Mouse (Mus musculus): ENCODE results near the gene Unc119.
A peak's percentile ranks its signal among the peaks of the same experiment; 100 is the strongest.

Gene Unc119

DNA sequence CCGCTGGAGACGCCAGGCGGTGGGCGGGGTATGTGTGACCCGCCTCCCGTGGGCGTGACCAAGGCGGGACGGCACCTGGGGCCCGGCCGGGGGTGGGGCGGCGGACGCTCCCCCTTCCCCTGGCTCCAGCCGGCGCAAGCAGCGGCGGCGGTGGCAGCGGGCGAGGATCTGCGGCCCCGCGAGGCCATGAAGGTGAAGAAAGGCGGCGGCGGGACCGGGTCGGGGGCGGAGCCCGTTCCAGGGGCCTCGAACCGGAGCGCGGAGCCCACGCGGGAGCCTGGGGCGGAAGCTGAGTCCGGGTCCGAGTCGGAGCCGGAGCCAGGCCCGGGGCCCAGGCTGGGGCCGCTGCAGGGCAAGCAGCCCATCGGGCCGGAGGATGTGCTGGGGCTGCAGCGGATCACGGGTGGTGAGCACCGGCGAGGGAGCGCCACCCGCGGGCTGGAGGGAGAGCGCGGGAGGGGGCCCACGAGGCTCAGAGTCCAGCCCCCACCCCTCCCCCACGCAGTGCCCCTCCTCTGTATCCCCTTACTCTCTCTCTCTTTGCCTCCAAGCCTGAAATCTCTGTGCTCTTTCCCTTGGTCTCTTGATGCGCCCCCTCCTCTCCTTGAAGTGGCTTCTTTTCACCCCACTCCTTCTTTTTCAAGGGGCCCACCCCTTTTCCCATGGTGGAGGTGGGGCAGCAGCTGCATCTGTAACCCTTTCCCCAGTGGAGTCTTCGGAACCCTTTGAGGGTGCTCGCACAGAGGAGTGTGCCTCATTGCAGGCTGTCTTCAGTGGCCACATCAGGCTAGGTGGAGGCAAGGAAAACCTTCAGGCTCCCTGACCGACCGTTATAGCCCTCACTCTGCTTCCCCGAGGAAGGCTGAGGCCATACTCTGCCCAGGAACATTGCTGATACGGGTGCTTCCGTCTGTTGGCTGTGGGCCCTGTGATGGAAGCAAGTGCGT is at the start of gene Unc119:
Gene Unc119 (plus strand): TSS at position 102 of the 947 bp plus-strand sequence.
- DNase-seq (ENCODE audit: extremely low spot score, low read depth, low spot score), result no peak

DNA sequence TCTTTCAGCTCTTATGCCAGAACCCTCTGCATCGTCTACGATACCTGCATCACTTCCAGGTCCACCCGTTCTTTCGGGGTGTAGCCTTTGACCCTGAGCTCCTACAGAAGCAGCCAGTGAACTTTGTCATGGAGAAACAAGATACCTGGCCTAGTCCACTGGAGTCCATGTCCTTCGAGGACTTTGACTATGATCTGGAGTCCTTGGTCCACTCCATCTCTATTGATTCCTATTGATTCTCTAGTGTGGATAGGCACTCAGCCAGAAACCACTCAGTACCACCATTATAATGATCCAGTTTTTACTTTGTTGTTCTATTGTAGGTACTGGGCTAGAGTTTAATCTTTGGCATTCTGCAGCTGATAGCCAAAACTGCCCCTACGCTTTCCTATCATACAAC is 48.7 kb upstream of the Unc119 start:
- DNase-seq (ENCODE audit: extremely low spot score, low read depth, low spot score), result no peak

DNA sequence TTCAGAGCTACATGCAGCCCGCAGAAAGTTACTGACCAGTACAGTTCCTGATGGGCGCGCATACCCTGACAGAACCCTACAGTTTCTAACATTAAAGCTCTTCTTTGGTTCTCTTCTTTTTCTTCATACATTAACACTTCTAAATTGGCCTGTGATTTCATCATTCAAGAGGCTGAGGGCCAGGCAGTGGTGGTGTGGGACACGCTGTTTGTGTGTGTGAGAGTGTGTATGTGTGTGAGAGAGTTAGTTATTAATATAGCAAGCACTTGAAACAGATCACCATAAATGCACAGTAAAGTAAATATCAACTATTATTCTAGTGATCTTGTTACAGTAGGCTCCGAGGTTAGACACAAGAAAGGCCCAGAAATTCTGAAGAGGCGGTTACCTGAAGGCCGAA is 42.4 kb upstream of the Unc119 start:
- no peak for DNase-seq (ENCODE audit: extremely low spot score, low read depth, low spot score)

DNA sequence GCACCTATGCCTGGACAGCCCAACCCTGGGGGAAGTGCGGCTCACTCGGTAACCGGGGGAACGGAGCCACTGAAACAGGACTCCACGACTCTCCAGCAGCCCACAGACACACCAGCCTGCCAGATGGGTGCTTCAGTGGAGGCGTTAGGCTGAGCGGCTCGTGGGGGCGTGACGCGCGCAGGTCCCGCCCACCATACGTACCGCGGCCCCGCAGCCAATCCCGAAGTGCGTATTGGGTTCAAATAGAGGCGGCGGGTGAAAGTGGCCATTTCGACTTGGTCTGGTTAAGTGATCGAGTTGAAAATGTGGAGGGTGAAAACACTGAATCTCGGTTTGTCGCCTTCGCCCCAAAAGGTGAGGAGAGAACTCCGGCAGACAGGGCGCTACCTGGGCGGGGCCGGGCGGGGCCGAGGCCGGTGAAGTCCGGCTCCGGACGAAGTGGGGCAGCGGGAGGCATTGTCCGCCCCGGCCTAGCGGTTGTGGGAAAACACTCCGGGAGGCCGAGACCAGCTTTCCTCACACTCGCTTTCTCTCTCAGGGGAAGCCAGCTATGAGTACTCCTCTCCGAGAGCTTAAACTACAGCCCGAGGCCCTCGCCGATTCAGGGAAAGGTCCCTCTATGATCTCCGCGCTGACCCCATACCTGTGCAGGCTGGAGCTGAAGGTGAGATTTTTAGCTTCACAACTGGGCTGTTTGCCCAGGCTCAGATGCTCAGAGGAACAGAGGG is 41.8 kb upstream of the Unc119 start, which contains the start of gene Spag5:
Gene Spag5 (plus strand): TSS at position 173 of the 728 bp plus-strand sequence.
- DNase-seq (ENCODE audit: extremely low spot score, low read depth, low spot score), result peak; percentile 46

DNA sequence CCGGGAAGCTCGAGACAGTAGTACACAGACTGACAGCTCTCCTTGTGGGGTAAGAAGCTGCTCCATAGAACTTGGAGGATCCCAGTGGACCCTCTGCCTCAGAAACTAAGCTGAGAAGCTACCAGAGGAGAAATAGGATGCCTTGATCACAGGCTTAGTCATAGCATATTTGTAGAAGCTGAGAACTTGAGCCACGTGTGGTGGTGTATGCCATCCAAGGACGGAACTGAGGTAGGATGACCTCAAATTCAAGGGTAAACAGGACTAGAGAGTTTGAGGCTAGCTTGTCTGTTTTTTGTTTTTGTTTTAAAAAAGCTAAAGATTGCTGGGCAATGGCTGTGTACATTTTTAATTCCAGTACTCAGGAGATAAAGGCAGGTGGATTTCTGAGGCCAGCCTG is 38.0 kb upstream of the Unc119 start:
- DNase-seq (ENCODE audit: extremely low spot score, low read depth, low spot score), result no peak

DNA sequence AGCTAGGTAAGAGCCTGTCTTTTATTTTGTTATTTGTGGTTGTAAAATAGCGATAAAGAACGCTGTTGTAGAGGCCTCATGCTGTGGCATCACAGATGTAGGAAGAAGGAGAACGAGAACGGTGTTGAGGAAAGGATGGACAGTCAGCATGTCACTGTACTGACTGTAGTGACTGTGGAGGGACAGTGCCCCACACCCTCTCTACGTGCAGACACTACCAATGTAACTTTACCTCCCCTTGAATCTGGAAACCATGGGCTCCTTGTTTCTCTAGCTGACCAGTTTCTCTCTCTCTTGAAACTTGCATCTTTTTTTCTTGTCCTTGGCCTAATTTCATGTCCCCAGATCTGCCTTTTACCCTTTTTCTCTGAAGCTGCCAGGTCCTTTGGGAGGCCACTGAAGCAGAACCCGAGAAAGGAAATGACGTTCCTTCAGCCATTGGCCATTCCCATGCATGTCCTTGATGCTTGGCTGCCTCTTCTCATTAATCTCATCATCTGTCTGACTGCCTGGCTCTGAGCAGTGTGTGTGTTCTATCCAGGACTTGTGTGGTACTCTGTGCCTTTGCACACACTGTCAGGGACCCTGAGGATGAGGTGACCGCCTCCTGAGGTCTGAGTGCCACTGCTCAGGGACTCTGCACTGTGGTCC is 32.3 kb upstream of the Unc119 start:
- no peak for DNase-seq (ENCODE audit: extremely low spot score, low read depth, low spot score)

DNA sequence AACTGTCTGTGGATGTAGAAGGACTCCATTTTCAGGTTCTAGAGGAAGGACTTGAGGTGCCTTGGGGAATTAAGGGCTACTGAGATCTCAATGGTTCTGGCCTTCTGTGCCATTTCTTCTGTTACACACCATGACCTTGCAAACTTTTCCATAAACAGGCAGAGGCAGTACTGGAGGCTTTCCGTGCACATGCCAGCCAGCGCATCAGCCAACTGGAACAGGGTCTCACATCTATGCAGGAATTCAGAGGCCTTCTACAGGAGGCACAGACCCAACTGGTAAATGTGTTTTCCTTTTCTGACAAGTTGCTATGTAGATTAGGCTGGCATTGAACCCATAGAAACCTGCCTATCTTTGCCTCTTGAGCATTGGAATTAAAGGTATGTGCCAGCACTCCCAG is 29.6 kb upstream of the Unc119 start:
- DNase-seq (ENCODE audit: extremely low spot score, low read depth, low spot score), result no peak

DNA sequence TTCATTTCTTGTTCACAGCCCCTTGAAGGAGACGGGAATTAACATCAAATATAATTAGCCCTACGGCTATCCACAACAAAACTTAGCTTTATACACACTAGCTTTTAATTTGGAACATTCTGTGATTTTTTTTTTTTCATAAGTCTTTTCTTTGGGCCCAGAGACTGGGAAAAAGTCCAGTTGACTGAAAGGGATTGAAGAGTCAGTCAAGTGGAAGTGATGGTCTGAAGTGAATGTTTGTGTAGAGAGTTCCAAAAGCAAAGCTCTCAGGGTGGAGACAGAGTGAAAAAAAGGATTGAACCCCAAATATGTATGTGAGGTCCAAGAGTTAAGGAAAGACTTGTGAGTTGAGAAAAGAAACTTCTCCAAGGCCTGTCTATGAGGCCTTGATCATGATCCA is 24.9 kb upstream of the Unc119 start:
- no peak for DNase-seq (ENCODE audit: extremely low spot score, low read depth, low spot score)

DNA sequence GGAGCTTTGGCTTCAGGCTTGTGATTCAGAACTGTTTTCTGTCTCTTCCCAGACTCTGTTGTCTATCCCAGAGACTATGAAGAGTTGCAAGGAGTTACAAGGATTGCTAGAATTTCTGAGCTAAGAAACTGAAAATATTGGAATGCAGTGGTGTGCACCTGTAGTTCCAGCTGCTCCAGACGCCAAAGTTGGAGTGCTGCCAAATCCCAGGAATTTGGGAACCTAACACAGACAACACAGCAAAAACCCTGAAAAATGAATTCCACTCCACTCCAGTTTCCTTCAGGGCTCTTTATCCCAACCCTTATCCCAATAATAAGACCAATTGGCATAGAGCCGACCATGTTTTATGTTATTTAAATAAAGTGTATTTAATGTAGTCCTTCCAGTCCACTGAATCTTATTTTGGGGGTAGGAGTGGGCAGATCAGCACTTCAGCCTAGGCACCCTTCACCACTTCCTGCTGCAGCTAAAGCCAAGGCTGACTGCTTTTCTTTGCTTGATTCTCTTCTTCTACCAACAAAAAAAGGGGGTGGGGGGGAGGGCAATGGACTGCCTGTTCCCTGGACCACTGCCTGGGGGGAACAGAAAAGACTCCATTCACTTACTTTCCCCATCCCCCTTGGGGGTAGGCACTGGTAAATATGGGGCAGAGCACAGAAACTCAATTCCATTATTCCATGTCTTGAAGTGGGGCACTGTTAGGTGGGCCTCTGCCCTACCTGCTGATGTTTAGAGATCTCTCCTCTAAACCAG is 21.0 kb upstream of the Unc119 start:
- no peak for DNase-seq (ENCODE audit: extremely low spot score, low read depth, low spot score)

DNA sequence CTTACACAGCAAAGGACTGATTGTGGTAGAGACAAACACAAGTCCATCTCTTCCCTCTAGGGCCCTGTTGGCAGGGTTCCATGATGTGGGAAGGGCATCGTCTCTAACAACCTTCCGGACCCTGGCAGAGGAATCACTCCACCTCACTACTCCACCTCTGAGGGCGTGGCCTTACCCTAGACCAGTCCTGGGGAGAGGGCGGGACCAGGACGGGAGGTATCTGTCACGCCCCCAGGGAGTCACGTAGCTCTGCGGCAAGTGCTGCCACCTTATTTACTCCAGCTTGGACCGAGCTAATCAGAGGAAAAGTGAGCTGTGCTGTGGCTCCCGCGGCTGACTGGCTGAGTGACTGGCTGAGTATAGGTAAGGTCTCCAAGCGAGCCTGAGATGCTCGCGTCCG is 20.4 kb upstream of the Unc119 start, which contains the start of gene Aldoc:
Gene Aldoc (plus strand): TSS at position 109 of the 400 bp plus-strand sequence.
- no peak for DNase-seq (ENCODE audit: extremely low spot score, low read depth, low spot score)

DNA sequence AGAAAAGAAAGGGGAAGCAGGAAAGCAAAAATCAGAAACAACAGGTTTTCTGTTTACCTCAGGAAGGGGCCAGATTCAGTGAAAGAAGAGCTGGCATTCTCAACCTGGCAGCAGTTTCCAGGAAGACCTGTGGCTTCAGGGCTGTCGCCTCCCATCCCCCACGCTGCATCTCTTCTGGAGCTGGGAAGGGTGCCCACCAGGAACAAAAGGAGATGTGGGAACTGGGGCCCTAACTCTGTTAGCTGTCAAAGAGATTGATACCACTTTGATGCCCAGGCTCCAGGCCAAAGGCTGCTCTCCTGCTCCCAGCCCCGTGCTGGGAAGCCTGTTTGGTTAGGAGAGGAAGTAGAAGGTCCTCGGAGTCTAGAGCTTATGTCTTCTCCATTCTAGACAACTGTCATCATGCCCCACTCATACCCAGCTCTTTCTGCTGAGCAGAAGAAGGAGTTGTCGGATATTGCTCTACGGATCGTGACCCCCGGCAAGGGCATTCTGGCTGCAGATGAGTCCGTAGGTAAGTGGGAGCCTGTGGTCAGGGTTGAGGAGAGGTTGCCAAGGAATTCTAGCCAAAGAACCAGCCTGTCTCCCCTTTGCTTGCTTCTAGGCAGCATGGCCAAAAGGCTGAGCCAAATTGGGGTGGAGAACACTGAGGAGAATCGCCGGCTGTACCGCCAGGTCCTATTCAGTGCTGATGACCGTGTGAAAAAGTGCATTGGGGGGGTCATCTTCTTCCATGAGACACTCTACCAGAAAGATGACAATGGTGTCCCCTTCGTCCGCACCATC is 19.1 kb upstream of the Unc119 start:
- no peak for DNase-seq (ENCODE audit: extremely low spot score, low read depth, low spot score)

DNA sequence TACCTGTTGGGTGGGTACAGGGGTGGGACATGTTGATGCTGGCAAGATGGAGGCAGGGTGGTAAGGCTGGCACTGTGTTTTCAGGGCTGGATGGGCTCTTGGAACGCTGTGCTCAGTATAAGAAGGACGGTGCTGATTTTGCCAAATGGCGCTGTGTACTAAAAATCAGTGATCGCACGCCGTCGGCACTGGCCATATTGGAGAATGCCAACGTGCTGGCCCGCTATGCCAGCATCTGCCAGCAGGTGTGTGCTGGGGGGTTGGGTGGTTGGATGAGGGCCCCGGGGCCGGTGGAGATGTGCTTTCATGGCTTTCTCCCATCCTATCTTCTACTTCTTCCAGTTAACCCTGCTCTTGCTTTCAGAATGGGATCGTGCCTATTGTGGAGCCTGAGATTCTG is 18.3 kb upstream of the Unc119 start:
- DNase-seq (ENCODE audit: extremely low spot score, low read depth, low spot score), result no peak

DNA sequence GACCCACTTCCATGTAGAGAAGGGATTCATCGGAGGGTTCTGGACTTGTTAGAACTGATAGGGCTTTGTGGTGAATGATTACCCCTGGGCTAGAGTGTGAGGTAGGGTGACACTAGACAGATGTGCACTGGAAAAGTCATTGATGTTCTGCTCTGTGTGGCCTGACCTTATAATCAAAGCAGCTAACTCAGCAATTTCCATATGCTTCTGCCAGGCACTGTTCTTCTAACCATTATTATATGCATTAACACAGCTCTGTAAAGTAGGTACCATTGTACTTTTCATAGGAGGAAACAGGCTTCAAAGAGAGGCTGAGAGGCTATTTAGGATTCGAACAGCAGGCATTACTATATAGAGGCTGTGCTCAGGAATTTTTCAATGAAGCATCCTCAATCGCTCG is 16.1 kb upstream of the Unc119 start:
- DNase-seq (ENCODE audit: extremely low spot score, low read depth, low spot score), result no peak

DNA sequence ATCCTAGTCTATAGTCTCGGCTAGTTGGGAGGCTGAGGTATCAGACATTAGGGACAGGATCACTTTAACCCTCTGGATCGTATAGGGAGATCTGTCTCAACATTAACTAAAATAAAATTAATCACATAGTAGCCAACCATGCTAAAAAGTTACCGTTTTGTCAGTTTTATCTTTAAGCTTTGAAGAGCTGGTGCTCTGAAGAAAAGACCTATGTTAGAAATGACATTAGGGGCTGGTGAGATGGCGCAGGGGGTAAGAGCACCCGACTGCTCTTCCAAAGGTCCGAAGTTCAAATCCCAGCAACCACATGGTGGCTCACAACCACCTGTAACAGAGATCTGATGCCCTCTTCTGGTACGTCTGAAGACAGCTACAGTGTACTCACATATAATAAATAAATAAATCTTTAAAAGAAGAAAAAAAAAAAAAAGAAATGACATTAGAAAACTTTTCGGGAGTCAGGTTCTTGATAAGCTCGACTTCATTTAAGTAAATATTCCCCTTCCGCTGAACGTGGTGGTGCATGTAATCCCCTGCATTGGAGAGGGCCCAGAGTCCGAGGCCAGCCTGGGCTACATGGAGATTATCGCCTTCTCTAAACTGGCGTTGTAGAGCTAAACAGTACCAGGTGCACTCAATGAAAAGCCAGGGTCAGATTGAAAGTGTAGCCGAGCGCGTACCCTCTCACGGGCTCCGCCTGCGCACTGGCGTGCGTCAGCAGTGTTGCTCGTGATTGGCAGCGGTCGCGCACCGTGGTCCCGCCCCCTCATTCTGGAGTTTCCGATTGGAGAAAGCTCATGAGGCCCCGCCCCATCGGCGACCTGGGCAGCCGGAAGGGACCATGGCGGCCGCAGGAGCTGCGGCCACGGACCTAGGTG is 15.4 kb upstream of the Unc119 start, which contains the start of gene Pigs:
Gene Pigs (plus strand): TSS at position 782 of the 878 bp plus-strand sequence.
- DNase-seq (ENCODE audit: extremely low spot score, low read depth, low spot score), result peak; percentile 87

DNA sequence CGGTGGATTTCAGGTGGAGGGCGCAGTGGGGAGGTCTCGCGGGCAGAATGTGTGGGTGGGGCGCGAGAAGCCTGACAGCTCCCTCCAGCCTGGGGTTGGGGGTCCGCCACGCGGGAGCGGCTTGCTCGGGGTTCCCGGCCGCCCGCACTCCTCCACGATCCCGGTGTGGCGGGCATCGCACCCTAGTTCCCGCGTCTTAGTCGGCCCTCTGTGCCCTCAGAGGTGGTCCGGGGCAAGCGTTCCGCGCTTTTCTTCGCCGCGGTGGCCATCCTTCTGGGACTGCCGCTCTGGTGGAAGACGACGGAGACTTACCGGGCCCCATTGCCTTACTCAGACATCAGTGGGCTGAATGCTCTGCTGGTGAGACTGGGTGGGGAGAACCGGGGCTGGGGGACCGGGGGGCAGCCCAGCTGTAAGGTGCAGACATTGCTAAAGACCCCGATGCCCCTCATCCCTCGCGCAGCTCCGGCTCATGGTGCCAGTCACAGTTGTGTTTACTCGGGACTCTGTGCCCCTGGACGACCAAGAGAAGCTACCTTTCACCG is 14.7 kb upstream of the Unc119 start:
- DNase-seq (ENCODE audit: extremely low spot score, low read depth, low spot score), result no peak

DNA sequence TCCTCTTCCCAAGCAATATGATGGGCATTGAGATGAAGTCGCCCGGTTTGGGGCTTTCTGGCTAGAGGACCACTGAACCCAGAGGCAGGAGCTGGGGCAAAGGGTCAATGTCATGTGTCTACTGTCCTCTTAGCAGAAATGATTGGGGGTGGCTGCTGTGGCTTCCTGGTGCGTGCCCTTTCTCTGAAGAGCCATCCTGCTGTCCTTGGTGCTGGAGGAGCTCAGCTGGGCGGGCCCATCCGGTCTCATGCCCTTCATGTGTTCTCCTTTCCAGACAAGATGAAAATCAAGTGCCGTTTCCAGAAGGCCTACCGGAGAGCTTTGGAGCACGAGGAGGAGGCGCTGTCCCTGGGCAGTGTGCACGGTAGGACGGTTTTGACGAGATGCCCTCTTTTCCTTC is 10.6 kb upstream of the Unc119 start:
- no peak for DNase-seq (ENCODE audit: extremely low spot score, low read depth, low spot score)

DNA sequence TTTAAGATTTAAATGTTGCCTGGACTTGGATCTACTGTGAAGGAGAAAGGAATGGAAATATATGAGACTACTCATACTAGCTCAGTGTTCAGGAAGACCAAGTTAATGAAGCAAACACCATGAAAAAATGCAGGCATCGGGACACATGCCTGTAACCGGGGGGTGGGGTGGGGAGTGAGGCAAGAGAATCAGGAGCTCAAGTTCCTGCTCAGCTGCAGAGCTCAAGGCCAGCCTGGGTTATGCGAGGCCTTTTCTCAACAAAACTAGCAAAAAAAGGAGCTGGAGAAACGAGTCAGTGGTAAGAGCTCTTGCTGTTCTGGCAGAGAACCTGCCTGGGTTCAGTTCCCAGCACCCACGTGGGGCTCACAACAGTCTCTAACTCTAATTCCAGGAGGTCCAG is 9.3 kb upstream of the Unc119 start:
- no peak for DNase-seq (ENCODE audit: extremely low spot score, low read depth, low spot score)

DNA sequence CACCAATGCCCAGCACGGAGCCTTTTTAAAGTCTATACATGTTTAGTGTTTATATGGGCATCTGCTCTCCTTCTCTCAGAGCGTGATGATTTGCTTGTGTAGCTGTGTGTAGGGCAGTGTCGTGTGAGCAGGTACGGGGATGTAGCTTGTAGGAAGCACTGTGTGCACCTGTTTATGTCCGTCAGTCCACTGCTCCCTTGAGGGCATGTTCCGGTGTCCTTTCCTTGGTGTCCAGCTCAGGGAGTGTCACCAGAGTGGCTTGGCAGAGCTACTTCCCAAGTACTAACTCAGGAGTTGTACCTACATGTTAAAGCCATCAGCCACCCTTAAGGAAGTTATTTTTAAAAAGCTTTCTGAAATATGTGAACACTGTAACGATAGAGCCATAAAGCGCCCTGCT is 6.2 kb upstream of the Unc119 start:
- DNase-seq (ENCODE audit: extremely low spot score, low read depth, low spot score), result no peak

DNA sequence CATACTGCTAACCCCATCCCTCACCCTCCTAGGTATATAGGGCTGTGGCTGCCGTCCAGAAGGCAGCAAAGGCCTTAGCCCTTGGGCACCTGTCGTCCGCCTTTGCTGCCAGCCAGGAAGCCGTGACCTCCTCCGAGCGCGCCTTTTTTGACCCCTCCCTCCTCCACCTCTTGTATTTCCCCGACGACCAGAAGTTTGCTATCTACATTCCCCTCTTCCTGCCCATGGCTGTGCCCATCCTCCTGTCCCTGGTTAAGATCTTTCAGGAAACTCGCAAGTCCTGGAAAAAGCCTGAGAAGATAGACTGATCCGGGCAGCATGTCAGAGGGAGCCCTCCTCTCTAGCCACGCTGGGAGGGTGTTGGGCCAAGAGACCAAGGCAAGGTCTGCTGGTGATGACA is 1.6 kb upstream of the Unc119 start:
- no peak for DNase-seq (ENCODE audit: extremely low spot score, low read depth, low spot score)
